Mouse (Mus musculus) MEL-GATA-1-ER (cell line): ENCODE measurements around the gene Rmnd5b.
"Not testable (repeated sequence)": the region's sequence is repeated elsewhere in the genome, so short reads cannot be mapped to it uniquely, and the experiment has no call there.

Experiments
- DNase-seq: peaks from one replicate; pipeline ENCODE4 v3.0.0-alpha.2; 2012; ENCODE audit warnings: low read depth; ENCODE audit errors: extremely low read depth

Gene Rmnd5b

DNA sequence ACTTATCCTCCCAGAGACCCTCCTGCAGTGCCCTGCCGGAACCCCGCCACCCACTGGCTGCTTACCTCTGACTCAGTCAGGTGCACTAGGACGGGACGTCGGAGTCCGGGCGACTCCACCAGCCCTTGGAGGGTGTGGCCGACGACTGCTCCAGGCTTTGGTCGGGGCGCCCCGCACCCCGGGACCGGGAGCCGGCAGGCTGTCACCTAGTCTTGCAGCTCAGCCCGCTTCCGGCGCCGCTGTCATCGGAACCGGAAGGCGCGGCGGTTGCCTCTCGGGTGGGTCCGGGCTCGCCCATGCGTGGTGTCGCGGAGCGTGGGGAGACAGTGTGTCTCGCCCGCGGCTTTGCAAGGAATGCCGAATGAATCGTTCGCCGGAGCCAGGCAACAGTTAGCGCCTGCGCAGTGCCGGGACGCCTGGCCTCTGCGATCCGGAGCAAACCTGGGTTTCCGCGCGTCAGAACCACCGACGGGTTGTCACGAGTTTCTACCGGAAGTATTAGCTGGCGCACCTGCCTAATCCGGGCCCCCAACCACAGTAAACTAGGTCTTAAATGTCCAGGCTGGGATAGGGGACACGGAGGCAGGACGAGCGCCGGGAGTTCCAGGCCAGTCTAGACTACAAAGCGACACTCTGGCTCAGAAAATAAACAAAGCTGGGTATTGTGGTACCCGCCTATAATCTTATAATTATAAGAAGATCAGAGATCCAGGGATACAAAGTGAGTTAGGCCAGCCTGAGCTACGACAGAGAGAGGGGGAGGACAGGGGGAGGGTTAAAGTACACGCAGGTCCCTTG, at the start of gene Rmnd5b:
Gene Rmnd5b (minus strand): TSS at position 372 of the 798 bp plus-strand sequence.
- peak; percentile 69 for DNase-seq

DNA sequence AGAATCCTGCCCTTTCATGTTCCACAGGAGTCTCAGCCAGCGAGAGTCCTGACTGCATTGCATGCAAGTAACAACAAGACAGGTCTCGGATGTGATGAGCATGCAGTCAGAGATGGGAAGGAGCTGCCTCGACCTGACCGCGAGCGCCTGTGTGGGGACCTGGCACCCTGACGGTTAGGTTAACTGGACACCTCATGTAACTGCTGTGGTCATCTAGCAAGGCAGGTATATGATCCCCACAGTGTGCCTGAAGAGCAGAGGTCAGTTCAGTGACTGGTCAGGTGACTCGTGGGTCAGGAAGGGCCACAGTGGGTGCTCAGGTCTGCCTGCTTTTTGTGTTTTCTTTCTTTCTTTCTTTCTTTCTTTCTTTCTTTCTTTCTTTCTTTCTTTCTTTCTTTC, 46.3 kb upstream of the Rmnd5b start:
- no peak for DNase-seq

DNA sequence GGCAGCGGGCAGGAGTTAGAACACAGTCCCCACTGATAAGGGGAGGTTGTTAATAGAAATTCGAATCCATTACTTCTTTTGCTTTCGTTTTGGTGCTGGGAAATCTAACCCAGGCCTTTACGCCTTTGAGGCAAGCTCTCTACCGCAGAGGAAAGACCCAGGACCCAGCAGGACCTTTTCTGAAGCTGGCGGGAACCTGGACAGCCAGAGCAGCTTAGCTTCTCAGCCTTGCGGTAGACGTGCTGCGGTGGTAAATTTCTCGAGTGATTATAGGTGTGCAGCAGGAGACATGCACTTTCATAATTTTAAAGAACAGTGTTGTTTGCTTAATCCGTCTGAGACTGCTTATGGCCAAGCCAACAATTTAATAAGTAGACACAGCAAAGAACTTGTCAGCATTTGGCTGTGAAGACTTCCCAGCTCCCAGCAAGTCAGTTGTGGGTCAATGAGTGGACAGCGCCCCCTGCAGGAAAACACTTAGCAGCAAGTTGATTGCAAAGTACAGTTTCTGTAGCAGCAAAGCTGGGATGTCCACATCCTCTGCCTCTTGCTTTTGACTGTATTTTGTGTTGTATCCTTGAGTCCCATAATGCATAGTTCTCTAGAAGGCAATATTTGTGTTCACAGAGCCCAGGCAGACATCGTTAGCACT, 45.8 kb upstream of the Rmnd5b start:
- DNase-seq: peak; percentile 71

DNA sequence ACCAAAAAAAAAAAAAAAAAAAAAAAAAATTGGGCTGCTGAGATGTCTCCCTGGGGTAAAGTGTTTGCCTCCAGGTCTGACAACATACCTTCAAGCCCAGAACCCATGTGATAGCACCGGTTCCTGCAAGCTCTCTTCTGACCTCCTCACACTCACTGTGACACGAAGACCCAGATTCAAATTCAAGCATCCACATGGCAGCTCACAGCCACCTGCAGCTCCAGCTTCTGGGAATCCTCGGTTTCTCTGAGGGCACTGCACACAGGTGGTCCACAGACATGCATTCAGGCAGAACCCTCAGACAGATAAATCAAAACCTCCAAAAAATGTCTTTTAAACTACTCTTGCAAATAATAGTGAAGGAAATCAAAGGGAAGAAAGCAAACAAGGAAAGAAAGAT, 43.8 kb upstream of the Rmnd5b start:
- no peak for DNase-seq

DNA sequence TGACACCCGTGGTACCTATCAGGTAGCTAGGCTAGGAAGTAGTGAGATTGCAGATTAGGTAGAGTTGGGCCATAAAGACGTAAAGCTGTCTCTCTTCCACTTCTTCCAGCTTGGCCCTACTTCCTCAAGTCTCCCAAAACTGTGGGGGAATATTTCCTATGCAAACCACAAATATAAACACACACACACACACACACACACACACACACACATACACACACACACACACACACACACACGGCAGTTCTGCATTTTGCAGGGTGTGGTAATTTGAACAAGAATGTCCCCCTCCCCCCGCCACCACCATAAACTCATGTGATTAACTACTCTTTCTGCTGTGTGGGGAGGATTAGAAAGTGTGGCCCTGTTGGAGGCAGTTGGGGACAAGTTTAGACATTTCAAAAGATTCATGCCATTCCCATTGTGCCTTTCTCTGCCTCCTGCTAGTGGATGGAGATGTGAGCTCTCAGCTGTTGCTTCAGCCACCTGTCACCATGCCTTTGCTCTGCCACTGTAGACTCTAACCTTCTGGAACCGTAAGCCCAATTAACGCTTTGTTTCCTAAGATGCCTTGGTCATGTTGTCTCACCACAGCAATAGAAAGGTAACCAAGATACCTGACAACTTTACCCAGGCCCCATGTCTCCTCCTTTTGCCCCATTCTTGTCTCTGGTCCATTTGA, 42.2 kb upstream of the Rmnd5b start:
- peak; percentile 22 for DNase-seq

DNA sequence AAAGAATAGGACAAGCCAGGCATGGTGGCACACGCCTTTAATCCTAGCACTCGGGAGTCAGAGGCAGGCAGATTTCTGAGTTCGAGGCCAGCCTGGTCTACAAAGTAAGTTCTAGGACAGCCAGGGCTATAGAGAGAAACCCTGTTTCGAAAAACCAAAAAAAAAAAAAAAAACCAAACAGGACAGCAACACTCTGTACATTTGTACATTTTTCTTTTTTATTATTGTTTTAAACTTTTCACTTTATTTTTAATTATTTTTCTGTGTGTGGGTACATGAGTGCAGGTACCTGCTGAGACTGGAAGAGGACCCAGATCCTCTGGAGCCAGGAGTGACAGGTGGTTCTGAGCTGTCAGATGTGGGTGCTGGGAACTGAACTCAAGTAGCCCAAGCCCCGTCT, 39.7 kb upstream of the Rmnd5b start:
- DNase-seq: no peak

DNA sequence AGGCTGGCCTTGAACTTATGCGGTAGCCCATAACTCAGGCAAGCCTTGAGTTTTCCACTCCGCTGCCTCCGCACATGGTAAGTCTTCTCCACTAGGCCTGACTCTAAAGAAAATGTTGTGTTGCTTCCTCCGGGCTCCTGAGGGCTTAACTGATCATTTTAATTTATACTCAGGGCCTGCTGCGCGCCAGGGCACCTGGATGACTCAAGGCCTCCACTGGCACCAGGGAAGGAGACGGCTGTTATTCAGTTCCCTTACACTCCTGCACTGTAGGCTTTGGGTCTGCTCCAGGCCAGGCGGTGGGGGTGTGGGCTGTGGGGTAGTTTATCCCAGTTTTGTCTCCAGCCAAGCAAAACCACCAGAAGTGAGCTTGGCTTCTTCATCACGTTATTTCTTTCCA, 37.6 kb upstream of the Rmnd5b start:
- no peak for DNase-seq

DNA sequence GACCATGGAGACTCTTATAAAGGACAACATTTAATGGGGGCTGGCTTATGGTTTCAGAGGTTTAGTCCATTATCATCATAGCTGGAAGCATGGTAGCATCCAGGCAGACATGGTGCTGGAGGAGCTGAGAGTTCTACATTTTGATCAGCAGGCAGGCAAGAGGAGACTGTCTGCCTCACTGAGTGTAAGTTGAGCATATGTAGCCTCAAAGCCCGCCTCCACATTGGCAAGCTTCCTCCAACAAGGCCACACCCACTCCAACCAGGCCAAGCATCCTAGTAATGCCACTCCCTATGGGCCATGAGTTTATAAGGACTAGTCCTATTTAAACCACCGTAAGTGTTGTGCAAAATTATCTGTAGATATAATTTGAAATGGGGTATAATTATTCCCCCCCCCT, 35.7 kb upstream of the Rmnd5b start:
- DNase-seq: no peak

DNA sequence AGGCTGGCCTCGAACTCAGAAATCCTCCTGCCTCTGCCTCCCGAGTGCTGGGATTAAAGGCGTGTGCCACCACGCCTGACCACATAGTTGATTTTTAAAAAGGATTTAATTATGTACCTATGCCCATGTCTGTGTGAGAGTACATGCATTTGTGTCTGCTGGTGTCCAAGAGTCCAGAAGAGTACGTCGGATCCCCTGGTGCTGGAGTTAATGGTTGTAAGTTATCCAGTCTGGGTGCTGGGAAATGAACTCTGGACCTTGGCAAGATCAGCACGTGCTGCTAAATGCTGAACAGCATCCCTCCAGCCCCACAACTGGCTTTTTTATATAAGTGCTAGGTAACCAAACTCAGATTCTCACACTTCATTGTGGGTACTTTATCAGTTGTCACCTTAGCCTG, 35.1 kb upstream of the Rmnd5b start:
- no peak for DNase-seq

DNA sequence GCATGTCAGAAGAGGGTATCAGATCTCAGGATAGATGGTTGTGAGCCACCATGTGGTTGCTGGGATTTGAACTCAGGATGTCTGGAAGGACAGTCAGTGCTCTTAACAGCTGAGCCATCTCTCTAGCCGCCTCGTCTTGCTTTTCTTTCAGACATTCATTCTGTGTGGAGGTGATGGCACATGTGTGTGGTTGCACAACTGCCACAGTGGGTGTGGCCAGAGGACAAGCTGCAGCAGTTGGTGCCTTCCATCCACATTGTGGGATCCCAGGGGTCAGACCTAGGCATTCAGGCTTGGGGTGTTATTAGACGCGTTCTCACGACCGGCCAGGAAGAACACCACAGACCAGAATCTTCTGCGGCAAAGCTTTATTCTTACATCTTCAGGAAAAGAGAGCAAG, 29.1 kb upstream of the Rmnd5b start:
- DNase-seq: not testable (repeated sequence)

DNA sequence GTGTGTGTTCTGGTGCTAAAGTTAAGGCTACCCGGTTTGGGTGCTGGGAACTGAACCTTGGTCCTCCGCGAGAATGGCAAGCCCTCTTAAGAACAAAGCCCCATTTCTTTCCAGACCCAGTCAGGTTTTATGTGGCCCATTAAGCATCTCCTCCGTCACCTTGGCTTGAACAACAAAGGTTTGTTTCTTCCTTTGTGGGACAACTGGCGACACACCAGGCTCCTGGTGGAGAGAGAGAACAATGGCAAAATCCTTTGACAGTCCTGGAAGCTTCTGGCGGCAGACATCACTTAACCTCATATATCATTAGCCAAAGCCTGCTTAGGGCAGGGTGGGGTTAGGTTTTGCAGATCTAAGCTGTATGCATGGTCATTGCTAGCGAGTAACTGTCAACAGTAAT, 26.9 kb upstream of the Rmnd5b start:
- no peak for DNase-seq

DNA sequence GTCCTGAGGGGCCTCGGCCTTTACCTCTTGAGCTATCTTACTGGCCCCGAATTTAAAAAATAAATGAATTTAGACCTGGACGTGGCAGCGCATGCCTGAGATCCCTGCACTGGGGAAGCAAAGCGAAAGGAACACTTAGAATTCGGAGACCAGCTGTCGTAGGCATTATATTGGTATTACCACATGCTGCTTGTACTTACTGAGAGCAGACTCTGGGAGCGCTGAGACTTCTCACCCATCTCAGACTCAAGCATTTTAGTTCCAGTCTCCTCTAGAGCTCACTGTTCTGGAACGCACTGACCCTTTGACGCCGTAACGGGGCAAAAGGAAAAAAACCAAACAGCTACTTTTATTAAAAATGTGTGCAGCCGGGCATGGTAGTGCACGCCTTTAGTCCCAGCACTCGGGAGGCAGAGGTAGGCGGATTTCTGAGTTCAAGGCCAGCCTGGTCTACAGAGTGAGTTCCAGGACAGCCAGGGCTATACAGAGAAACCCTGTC, 26.2 kb upstream of the Rmnd5b start:
- DNase-seq: no peak

DNA sequence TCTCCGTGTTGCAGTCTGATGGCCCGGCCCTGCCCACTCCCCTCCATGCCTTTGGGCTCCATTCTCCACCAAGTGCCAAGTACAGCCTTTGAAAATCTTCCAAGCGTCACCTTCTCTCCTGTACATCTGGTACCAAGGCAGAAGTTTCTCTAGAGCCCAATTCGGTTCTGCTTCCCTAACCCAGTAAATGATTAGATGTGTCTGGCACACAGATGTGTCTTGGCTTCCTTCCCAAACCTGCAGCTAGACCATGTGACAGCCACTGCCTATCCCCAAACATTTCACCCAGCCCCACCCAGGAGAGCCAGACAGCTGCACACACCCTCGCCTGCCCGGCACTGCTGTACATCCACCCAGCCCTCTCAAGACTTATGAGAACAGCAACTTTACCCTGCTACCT, 23.0 kb upstream of the Rmnd5b start:
- DNase-seq: no peak

DNA sequence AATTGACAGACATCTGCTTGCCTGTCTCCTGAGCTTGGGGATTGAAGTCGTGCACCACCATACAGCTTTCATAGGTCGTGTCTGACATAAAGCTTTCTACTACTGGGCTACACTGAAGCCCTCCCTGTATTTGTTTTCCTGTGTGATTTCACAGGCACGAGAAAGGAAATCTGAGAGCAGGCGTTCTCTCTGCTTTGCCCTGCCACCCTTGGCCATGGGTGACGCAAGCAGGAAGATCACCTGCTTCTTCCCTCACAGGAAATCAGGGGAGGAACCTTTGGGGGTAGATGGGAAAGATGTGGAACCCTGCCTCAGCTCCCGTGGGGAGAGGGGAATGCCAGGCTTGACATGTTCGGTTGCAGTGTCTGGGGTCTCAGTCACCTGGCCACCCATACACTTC, 22.6 kb upstream of the Rmnd5b start:
- DNase-seq: no peak

DNA sequence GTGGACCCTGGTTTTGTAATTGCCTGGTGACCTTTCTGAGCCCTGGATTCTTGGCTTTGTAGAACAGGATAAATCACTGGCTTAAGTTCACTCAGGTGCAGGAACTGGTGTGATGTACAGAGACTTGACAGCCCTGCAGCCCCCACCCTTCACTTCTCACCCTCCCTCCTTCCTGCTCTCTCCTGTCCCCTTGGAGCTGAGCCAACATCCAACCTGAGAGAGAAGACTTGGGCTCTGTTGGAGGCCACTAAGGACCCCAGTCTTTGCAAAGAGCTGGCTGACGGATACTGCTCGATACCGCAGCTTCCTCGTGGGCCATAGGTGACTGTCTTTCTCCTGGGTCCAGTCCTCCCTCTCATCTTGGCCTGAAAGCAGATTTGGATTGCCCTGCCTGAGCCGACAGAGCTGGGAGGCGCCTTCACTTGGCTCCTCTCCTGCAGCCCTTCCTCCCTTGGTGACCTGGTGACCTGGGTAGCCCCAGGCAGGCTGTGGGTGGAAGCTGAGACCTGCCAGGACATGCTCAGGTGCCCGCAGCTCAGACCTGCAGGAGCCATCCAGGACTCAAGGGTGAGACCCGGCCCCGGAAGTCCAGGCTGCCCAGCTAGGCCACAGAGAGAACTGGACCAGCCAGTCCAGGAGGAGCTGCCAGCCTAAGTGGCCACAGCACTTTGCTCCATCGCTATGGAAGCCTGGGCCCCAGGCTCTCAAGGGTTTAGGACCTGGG, 21.3 kb upstream of the Rmnd5b start:
- no peak for DNase-seq

DNA sequence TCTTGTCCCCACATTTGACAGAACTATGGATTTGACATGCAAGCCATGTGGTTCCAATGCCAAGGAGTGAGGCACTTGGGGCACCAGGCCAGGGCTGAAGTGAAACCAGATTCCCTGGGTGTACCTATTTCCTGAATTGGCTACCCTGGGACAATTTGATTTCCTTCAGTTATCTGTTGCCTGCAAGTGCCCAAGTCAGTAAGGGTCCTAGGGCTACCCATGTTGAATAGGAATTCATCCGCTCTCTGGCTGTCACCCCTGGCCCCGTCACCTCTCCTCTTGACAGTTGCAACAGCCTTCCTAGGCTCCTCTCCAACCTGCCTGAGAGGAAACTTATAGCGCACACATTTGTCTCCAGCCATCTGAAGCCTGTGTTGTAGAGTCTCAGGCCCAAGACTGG, 19.2 kb upstream of the Rmnd5b start:
- no peak for DNase-seq

DNA sequence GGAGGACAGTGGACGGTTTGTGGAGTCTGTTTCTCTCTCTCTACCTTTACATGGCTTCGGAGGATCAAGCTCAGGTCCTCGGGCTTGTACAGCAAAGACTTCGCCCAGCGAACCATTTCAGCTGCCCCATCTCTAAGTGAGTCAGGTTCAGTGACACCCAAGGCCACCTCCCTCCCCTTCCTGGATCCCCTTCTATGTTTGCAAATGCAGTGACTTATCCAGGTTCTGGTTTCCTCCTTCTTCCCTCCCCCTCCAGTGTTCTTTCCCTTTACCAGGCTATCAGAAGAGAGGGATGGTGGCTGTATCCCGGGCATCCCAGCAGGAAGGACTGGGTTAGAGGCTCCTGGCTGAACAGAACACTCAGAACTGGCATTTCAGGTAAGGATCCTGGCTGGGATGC, 18.0 kb upstream of the Rmnd5b start:
- no peak for DNase-seq

DNA sequence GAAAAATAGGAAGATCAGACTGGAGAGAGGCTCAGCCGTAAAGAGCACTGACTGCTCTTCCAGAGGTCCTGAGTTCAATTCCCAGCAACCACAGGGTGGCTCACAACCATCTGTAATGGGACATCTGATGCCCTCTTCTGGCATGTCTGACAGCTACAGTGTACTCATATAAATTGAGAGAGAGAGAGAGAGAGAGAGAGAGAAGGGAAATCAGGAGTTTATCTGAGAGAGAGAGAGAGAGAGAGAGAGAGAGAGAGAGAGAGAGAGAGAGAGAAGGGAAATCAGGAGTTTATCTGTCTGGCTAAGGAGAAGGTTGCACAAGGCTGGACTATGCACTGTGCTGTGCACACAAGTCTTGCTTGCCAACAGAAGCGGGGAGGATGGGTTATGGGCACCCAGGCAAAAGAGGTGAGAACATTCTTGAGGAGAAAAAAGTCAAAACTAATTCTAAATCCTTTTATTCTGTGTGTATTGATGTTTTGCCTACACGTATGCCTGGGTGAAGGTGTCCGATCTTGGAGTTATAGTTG, 17.3 kb upstream of the Rmnd5b start:
- DNase-seq: no peak

DNA sequence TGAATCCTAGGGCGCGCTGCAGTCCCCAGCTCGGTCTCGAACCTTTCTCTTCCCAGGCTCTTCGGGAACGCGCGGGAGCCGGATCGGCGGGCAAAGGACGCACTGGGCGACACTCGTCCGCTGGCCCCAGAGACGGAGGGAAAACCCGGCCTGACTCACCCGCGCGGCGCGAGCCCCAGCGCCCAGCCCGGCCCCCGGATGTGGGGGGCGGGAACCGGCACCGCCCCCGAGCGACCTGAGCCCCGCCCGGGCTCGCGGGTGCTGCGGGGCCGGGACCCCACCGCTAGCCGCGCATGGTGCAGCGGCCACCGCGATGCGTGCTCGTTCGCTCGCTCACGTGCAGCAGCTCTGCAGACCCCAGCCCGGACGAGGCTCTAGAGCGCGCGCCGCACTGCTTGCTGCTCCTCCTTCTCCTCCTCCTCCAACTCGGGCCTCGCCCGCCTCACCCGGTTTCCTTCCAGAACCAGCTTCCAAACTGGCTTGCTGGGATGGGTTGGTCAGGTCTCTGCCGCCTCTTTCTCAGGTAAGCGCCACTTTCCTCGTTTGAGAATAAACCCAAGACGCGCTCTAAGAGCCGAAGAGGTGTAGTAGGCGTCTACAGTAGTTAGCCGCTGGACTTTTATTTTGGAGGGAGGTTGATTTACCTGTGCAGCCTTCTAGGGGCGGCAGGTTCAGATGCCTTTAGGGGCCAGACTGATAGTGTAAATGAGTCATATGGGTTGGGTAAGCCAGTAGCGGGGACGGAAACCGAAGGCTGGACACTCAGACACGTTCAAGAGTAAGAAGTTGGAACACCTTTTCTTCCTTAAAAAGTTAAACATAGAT, 15.2 kb upstream of the Rmnd5b start, which contains the start of the genes N4bp3 and D930048N14Rik:
Gene N4bp3 (minus strand): TSS at position 152 of the 825 bp plus-strand sequence.
Gene D930048N14Rik (plus strand): TSS at position 264 of the 825 bp plus-strand sequence.
- DNase-seq: no peak

DNA sequence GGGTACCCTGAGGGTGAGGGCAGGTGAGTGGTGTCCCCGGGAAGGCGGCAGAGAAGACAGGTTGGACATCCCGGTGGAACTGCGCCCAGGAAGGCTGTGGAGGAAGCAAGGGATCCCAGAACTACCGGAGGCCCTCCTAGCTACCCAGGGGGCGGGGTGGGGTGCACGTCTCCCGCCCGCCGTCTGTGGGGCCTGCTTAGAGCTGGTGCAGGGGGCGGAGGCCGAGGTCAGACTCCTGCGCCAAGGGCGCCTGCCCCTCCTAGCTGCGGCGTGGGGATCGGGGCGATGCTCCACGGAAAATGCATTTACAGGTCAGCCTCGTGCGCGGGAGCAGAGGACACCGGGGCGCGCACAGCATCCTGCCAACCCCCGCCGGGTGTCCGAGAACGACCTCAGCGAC, 14.6 kb upstream of the Rmnd5b start:
- no peak for DNase-seq

DNA sequence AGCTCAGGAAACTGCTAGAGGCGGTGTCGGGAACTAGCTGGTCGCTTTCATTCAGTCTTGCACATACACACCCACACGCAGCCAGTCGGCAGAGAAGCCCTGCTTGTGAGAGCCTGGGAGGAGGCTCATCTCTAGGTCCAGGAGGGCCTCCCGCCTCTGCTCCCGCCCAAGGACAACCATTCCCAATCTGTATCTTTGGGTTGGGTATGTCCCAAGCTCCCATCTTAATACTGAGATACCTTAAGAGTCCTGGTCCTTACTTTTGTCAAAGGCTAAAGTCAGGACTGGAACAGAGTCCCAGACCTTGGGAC, 14.1 kb upstream of the Rmnd5b start:
- DNase-seq: no peak
